Mouse (Mus musculus): ENCODE data around the gene Abcg2. TPM values are rescaled to one million over a fixed set of nuclear protein-coding genes. Genes with fewer than 3 reads are reported as not detected.
"Not testable (repeated sequence)": the region's sequence is repeated elsewhere in the genome, so short reads cannot be mapped to it uniquely, and the experiment has no call there.

Gene Abcg2
- polyA plus RNA-seq, 1 experiment from 2014 or later = 49.2 TPM

DNA sequence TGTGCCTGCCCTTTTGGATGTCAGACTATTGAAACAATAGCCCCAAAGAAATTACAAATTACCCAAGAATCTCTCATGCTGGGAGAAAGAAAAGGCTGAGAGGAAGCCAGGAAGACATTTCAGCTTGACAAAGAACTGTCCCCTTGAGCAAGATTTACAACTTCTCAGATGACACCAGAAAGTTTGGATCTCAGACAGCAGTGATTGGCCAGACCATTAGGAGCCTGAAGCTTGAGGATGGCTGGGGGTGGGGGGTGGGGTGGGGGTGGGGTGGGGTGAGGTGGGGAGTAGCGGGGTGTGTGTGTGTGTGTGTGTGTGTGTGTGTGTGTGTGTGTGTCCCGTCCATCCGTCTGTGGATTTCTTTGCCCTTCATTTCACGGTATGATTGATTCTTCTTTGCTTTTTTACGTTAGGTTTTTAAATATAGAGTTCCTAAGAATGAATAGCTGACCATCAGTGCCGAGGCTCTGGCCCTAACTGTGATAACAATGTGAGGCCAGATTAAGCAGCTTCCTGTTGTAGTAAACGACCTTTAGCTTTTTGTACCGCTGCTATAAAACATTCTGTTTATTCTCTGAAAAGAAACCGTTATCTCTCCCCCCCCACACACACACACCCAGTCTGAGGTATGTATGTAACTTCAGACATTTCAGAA lies 11.4 kb downstream of the Abcg2 start:
- not testable (repeated sequence) for H3K27ac ChIP-seq (replicated peaks; ENCODE audit: low read depth, low read length); H3K27me3 ChIP-seq (ENCODE audit: control insufficient read depth, insufficient read depth, low read length); H3K4me1 ChIP-seq (ENCODE audit: control insufficient read depth, insufficient read depth, low read length); H3K9me3 ChIP-seq (ENCODE audit: control insufficient read depth, low read length); ATAC-seq (ENCODE audit: insufficient number of reproducible peaks, low FRiP score, low TSS enrichment, low read depth); DNase-seq (ENCODE audit: low spot score); H3K36me3 ChIP-seq (ENCODE audit: control insufficient read depth, insufficient read depth, low read length)
- Histone ChIP-seq H3K9ac (ENCODE audit: low read length) (peak overlapping the region; percentile 27), H3K4me2 (ENCODE audit: low read depth, severe bottlenecking) (peak overlapping the region; percentile 46), H3K4me3 (ENCODE audit: low read depth, low read length) (peak overlapping the region; percentile 30)
- 7% methylated on average over 9 of the region's 9 CpGs for WGBS

DNA sequence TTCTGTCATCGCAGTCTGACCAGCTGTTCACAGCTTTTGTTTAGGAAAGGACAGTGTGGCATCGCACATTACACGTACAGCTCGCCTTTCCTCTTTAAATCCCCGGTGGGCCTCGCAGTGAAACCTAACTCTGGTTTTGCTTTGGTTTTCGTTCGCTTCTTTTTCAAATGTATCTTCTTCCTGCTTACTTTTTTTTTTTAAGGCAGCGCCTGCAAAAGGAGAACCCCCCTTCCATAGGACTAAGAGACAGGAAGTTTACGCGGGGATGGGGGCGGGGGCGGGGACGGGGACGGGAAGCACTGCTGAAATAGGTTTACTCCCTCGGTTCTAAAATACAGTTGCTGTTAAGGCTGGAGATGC lies 12.0 kb downstream of the Abcg2 start:
- no peak overlapping the region for H3K27ac ChIP-seq (replicated peaks; ENCODE audit: low read depth, low read length)
- peak overlapping the region; percentile 30 for H3K4me3 ChIP-seq (ENCODE audit: low read depth, low read length)
- H3K9ac ChIP-seq (ENCODE audit: low read length) = peak overlapping the region; percentile 27
- ATAC-seq (ENCODE audit: insufficient number of reproducible peaks, low FRiP score, low TSS enrichment, low read depth) (peak; percentile 76; the same call in 1 of the 2 replicates), DNase-seq (ENCODE audit: low spot score) (peak; percentile 60)
- no peaks in the 10 kb centered on the region for H3K36me3 ChIP-seq (ENCODE audit: control insufficient read depth, insufficient read depth, low read length)
- H3K27me3 ChIP-seq (ENCODE audit: control insufficient read depth, insufficient read depth, low read length) = no peaks in the 10 kb centered on the region
- peak overlapping the region; percentile 46 for H3K4me2 ChIP-seq (ENCODE audit: low read depth, severe bottlenecking)
- H3K4me1 ChIP-seq (ENCODE audit: control insufficient read depth, insufficient read depth, low read length) = no peaks in the 10 kb centered on the region
- 18% methylated on average over 16 of the region's 16 CpGs for WGBS
- H3K9me3 ChIP-seq (ENCODE audit: control insufficient read depth, low read length) = no peaks in the 10 kb centered on the region

DNA sequence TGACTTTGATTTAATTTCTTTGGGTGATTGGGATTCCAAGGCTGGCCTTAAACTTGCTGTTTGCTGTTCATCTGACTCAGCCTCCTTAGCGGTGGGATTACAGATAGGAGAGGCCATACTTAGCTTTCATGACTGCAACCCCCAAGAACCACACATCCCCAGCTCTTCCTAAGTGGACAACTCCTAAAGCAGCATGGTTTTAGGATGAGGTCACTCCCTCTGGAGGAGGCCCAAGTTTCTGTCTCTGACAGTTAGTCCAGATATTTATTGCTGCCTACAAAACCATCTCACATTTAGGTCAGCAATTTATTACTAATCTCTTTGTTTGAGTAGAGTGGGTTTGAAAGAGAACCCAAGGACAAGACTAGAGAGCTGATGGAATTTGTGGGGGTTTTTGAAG lies 17.8 kb downstream of the Abcg2 start:
- ATAC-seq (ENCODE audit: insufficient number of reproducible peaks, low FRiP score, low TSS enrichment, low read depth); H3K4me2 ChIP-seq (ENCODE audit: low read depth, severe bottlenecking); H3K4me3 ChIP-seq (ENCODE audit: low read depth, low read length); H3K4me1 ChIP-seq (ENCODE audit: control insufficient read depth, insufficient read depth, low read length); H3K27me3 ChIP-seq (ENCODE audit: control insufficient read depth, insufficient read depth, low read length); DNase-seq (ENCODE audit: low spot score); H3K36me3 ChIP-seq (ENCODE audit: control insufficient read depth, insufficient read depth, low read length); H3K9me3 ChIP-seq (ENCODE audit: control insufficient read depth, low read length); H3K27ac ChIP-seq (replicated peaks; ENCODE audit: low read depth, low read length); H3K9ac ChIP-seq (ENCODE audit: low read length): not testable (repeated sequence)
- WGBS = 72% methylated on average over 1 of the region's 1 CpGs

DNA sequence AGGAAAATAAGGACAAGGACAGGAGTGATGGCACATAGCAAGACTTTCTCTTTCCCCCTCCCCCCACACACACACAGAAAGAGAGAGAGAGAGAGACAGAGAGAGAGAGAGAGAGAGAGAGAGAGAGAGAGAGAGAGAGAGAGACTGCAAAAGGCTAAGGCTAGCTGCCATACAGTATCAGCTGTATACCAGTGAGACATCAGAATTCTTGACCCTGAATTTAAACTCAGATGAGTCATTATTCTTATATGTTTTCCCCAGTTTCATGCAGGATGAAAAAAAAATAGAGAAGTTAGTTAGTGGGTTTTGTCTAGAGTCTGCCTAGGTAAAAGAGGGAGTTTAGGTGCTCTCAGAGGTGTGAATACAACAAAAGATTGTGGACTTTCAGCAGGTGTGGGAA lies 18.7 kb downstream of the Abcg2 start:
- H3K27me3 ChIP-seq (ENCODE audit: control insufficient read depth, insufficient read depth, low read length); DNase-seq (ENCODE audit: low spot score); H3K4me2 ChIP-seq (ENCODE audit: low read depth, severe bottlenecking); H3K27ac ChIP-seq (replicated peaks; ENCODE audit: low read depth, low read length); ATAC-seq (ENCODE audit: insufficient number of reproducible peaks, low FRiP score, low TSS enrichment, low read depth); H3K9ac ChIP-seq (ENCODE audit: low read length); H3K9me3 ChIP-seq (ENCODE audit: control insufficient read depth, low read length); H3K4me3 ChIP-seq (ENCODE audit: low read depth, low read length); H3K36me3 ChIP-seq (ENCODE audit: control insufficient read depth, insufficient read depth, low read length); H3K4me1 ChIP-seq (ENCODE audit: control insufficient read depth, insufficient read depth, low read length): not testable (repeated sequence)

DNA sequence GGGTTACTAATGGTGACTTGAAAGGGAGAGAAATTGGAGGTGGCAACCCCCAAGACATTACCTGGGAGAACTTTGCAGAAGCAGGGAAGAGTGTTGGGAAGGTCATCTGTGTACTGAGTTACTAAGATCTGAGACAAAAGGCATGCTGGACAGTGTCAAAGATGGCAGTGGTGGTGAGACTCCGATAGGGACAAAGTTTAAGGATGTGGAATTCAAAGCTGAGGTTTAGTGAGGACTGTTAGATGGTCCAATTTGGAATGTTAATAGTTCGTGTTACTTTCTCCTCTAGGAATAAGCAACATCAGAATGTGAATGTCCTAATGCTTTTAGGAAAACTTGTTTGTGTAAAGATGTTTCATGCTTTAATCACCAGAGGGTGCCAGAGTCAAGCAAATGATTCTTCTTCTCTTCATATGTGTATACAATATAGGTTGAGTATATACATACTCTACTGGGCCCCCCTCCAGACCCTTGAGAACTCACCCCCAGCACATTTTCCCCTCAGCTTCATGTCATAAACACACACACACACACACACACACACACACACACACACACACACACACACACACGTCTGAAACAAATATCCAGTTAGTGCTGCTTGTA lies 19.3 kb downstream of the Abcg2 start:
- not testable (repeated sequence) for H3K36me3 ChIP-seq (ENCODE audit: control insufficient read depth, insufficient read depth, low read length); H3K4me1 ChIP-seq (ENCODE audit: control insufficient read depth, insufficient read depth, low read length); H3K4me2 ChIP-seq (ENCODE audit: low read depth, severe bottlenecking); H3K9me3 ChIP-seq (ENCODE audit: control insufficient read depth, low read length); H3K4me3 ChIP-seq (ENCODE audit: low read depth, low read length); H3K27me3 ChIP-seq (ENCODE audit: control insufficient read depth, insufficient read depth, low read length); H3K27ac ChIP-seq (replicated peaks; ENCODE audit: low read depth, low read length); DNase-seq (ENCODE audit: low spot score); H3K9ac ChIP-seq (ENCODE audit: low read length)
- ATAC-seq (ENCODE audit: insufficient number of reproducible peaks, low FRiP score, low TSS enrichment, low read depth) = peak; percentile 53; the same call in 1 of the 2 replicates
- whole genome bisulfite sequencing = 80% methylated on average over 3 of the region's 3 CpGs

DNA sequence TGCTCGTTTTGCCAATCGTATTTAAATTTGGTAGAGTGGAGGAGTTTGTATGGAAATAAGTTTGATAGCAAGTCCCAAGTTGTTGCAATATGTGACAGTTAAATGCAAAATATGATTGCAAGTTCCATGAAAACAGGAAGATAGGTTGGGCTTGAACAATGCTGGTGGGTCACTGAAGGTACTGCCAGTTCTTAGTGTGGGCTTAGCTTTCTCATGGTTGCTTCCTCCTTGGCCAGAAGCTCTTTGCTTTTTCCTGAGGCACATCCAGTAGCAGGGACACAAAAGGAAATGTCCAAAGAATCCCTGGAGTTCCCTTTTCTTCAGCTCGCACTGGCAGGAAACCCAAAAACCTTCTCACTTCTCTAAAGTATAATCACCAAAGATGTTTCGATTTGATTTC lies 22.3 kb downstream of the Abcg2 start:
- H3K36me3 ChIP-seq (ENCODE audit: control insufficient read depth, insufficient read depth, low read length) = no peaks in the 10 kb centered on the region
- H3K4me1 ChIP-seq (ENCODE audit: control insufficient read depth, insufficient read depth, low read length) = no peaks in the 10 kb centered on the region
- DNase-seq (ENCODE audit: low spot score) (no peak), ATAC-seq (ENCODE audit: insufficient number of reproducible peaks, low FRiP score, low TSS enrichment, low read depth) (no peak)
- H3K27ac ChIP-seq (replicated peaks; ENCODE audit: low read depth, low read length) = no peak overlapping the region
- H3K27me3 ChIP-seq (ENCODE audit: control insufficient read depth, insufficient read depth, low read length) = no peaks in the 10 kb centered on the region
- peaks cover 2% of the 10 kb centered on the region; the same call in 1 of the 2 replicates for H3K9me3 ChIP-seq (ENCODE audit: control insufficient read depth, low read length)
- no peak overlapping the region for H3K4me3 ChIP-seq (ENCODE audit: low read depth, low read length)
- whole genome bisulfite sequencing = 87% methylated on average over 4 of the region's 4 CpGs
- no peak overlapping the region for H3K4me2 ChIP-seq (ENCODE audit: low read depth, severe bottlenecking)
- no peak overlapping the region for H3K9ac ChIP-seq (ENCODE audit: low read length)

DNA sequence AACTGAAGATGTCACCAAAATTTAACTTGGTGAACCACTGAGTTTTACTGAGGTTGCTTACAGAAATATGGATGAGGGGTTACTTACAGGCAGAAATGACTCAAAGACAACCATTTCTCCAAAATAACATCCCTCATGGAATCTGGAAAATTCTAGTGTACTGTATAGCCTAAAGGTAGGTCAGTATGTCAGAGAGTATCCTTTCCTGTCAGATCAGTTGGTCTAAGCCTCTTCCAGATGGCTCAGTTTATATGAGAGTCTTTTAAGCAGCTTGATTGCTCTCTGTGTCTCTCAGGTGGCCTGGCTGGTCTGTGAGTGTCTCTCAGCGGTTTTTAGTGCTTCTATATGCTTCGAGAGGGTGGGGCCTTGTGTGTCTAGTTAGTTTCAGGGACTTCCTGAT lies 24.1 kb downstream of the Abcg2 start:
- no peak overlapping the region for H3K4me3 ChIP-seq (ENCODE audit: low read depth, low read length)
- no peaks in the 10 kb centered on the region for H3K36me3 ChIP-seq (ENCODE audit: control insufficient read depth, insufficient read depth, low read length)
- H3K4me2 ChIP-seq (ENCODE audit: low read depth, severe bottlenecking) = no peak overlapping the region
- no peaks in the 10 kb centered on the region for H3K27me3 ChIP-seq (ENCODE audit: control insufficient read depth, insufficient read depth, low read length)
- DNase-seq (ENCODE audit: low spot score) (no peak), ATAC-seq (ENCODE audit: insufficient number of reproducible peaks, low FRiP score, low TSS enrichment, low read depth) (0 out of 2 replicates have a peak, but pooled peaks have one; percentile 55)
- H3K4me1 ChIP-seq (ENCODE audit: control insufficient read depth, insufficient read depth, low read length) = no peaks in the 10 kb centered on the region
- 86% methylated on average over 2 of the region's 2 CpGs for WGBS
- peaks cover 2% of the 10 kb centered on the region; the same call in 1 of the 2 replicates for H3K9me3 ChIP-seq (ENCODE audit: control insufficient read depth, low read length)
- no peak overlapping the region for H3K9ac ChIP-seq (ENCODE audit: low read length)
- no peak overlapping the region for H3K27ac ChIP-seq (replicated peaks; ENCODE audit: low read depth, low read length)

DNA sequence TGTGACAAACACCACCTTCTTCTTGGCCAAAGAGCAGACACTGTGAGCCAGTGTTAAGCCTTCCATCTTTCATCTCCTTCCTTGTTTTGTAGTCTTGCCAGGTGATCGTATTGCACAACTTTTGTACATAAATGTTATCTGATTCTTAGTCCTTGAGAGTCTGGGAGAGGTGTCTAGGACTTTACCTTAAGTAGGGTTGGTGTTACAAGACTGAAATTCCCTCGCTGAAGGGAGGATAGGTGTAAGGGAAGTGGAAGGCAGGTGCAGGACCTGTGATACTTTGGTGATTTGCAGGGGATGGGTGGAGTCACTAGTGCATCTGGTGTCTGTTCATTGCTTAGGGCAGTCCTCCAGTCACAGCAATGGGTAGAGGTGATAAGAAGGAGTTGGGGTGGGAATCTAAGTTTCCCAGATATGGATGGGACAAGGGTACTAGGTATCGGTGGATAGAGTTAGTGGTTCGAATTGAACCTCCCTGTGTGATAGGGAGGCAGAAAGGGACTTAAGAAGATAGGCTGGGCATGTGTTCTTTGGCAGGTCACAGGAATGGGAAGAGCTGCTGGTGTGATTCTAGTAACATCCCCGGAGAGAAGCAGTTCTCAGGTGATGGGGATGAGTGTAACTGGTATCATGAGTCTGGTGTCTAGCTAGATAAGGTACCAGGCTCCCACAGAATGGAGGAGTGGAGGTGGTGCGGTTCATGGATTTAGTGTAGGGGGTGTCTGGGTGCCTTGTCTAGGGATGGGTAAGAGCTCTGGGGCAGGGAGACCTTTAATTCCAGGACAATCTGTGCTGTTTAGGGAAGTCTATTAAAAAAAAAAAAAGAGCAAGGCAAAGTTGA lies 25.8 kb downstream of the Abcg2 start:
- 81% methylated on average over 6 of the region's 6 CpGs for WGBS
- Histone ChIP-seq H3K9me3 (ENCODE audit: control insufficient read depth, low read length) (peaks cover 2% of the 10 kb centered on the region; the same call in 1 of the 2 replicates), H3K36me3 (ENCODE audit: control insufficient read depth, insufficient read depth, low read length) (no peaks in the 10 kb centered on the region), H3K27ac (replicated peaks; ENCODE audit: low read depth, low read length) (no peak overlapping the region), H3K4me2 (ENCODE audit: low read depth, severe bottlenecking) (no peak overlapping the region), H3K27me3 (ENCODE audit: control insufficient read depth, insufficient read depth, low read length) (no peaks in the 10 kb centered on the region), H3K4me3 (ENCODE audit: low read depth, low read length) (no peak overlapping the region), H3K9ac (ENCODE audit: low read length) (no peak overlapping the region), H3K4me1 (ENCODE audit: control insufficient read depth, insufficient read depth, low read length) (no peaks in the 10 kb centered on the region)
- ATAC-seq (ENCODE audit: insufficient number of reproducible peaks, low FRiP score, low TSS enrichment, low read depth) (peak; percentile 24; the same call in 1 of the 2 replicates), DNase-seq (ENCODE audit: low spot score) (no peak)

Measured in limb, embryonic 11.5 days (tissue).